Mouse (Mus musculus): ENCODE results near the gene Trim10. TPM values are rescaled to one million over a fixed set of nuclear protein-coding genes. Genes with fewer than 3 reads are reported as not detected.
"Not testable (repeated sequence)": the region's sequence is repeated elsewhere in the genome, so short reads cannot be mapped to it uniquely, and the experiment has no call there.

The Trim10 gene
- polyA plus RNA-seq (2015; fragmentation: Nextera tagmentation; extraction: Ambion mirVana), result 9.3 and 25.4 TPM in 2 replicates

DNA sequence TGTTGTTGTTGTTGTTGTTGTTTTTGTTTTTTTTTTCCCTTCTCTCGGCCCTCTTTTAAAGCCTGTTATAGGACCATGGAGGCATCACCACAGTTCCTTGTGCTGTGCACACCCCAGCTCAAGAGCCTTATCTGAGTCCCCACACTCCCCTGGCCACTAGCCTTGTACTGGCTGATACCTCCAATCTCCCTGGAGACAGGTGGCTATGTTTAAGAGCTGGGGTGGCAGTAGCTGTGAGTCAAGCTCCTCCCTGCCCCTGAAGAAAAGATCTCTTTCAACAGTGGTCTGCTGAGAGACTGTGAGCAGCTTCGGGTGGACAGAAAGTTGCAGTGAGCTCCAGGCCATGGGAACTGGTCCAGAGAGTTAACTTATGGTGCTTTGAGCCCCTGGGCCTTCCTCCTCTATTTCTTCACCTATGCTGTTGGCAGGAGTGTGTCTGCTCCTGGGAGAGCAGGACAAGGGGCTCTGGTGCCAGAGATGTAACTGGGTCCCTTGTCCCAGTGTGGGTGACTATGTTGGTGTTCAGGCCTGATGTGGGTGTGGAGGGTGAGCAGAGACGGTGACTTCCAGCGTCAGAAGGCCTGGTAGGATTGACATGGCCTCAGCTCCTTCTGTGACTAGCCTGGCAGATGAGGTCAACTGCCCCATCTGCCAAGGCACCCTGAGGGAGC, at the start of gene Trim10:
Trim10 (plus strand) TSS at position 291 of the 671 bp plus-strand sequence.
- H3K36me3 ChIP-seq, result no peaks in the 10 kb centered on the region

DNA sequence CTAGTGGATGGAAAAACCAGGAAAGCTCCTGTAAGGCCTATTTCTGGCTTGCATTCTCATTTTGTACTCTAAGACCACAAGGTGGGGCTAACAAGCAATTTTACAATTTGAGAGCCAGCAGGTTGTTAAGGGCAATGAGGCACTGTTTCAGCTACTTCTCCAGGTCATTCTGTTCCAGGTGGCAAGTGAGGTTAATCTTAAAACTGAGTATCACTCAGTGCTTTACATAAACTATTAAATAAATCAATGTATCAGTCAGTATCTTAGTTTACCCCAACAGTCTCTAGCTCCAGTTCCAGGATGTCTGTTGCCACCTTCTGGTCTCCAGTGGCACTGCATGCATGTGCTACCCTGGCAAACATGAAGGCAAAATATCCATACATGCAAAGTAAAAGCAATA, 45.4 kb upstream of the Trim10 start:
- Histone ChIP-seq H3K4me2 (no peak overlapping the region), H3K4me3 (replicated peaks) (no peak overlapping the region), H3K4me1 (no peaks in the 10 kb centered on the region), H3K9ac (no peak overlapping the region), H3K9me3 (no peaks in the 10 kb centered on the region), H3K27me3 (replicated peaks) (no peaks in the 10 kb centered on the region), H3K36me3 (no peaks in the 10 kb centered on the region), H3K27ac (no peak overlapping the region)
- peak; percentile 43; the same call in 1 of the 2 replicates for ATAC-seq (ENCODE audit: insufficient read depth, low FRiP score, low read depth)

More for the DNA sequence above, at the start of gene Trim10:
- H3K4me2 ChIP-seq, result no peak within 1 kb of the TSS
- H3K27ac ChIP-seq, result no peak within 1 kb of the TSS
- peaks cover 4% of the 10 kb centered on the region; the same call in 1 of the 2 replicates for H3K4me1 ChIP-seq
- H3K9ac ChIP-seq, result no peak within 1 kb of the TSS
- H3K9me3 ChIP-seq, result no peaks in the 10 kb centered on the region
- ATAC-seq (ENCODE audit: insufficient read depth, low FRiP score, low read depth), result peak; percentile 97
- 69% methylated on average over 4 of the region's 4 CpGs for WGBS
- H3K4me3 ChIP-seq (replicated peaks), result 0 out of 2 replicates have a peak within 1 kb of the TSS, but pooled peaks have one; percentile 12
- H3K27me3 ChIP-seq (replicated peaks), result peaks cover 15% of the 10 kb centered on the region; the same call in 1 of the 2 replicates

DNA sequence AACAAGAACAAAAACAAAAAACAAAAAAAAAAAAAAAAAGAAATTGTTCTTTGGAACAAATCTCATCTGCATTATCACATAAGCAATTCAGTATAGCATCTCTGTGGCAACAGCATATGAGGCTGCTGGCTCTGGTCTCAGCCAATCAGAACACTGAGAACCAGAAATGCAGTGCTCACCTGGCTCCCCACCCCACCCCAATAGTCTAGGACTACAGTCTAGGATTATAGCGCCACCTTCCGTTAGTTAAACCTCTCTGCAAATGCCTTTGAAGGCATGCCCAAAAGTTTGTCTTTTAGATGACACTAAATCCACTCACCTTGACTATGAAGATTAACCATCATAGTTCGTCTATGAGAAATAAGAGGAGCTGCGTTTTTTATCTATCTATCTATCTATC, 43.8 kb upstream of the Trim10 start:
- H3K36me3 ChIP-seq, result no peaks in the 10 kb centered on the region
- H3K9ac ChIP-seq, result no peak overlapping the region
- no peaks in the 10 kb centered on the region for H3K9me3 ChIP-seq
- H3K27ac ChIP-seq, result no peak overlapping the region
- no peaks in the 10 kb centered on the region for H3K4me1 ChIP-seq
- no peaks in the 10 kb centered on the region for H3K27me3 ChIP-seq (replicated peaks)
- H3K4me2 ChIP-seq, result no peak overlapping the region
- WGBS, result 16% methylated on average over 4 of the region's 4 CpGs
- ATAC-seq (ENCODE audit: insufficient read depth, low FRiP score, low read depth), result no peak; the same call in 1 of the 2 replicates
- no peak overlapping the region for H3K4me3 ChIP-seq (replicated peaks)

DNA sequence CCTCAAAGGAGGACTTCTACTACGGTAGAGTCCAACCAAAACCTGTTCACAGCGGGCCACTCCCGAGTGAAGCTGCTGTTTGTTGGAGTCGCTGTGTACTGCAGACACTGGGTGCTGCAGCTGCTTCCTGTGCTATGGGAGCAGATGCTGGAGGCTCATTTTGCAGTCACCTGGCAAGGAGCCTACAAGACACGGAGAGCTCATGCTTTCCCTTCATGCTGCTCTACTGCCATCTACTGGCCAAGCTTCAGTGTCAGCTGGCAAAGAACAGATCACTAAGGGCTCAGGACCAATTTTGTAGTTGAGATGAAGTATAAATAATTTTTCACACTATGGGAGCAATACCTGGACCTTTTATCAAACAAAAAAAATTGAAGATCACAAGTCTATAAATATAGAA, 43.4 kb upstream of the Trim10 start:
- not testable (repeated sequence) for H3K27ac ChIP-seq; H3K27me3 ChIP-seq (replicated peaks); H3K9me3 ChIP-seq; H3K9ac ChIP-seq; H3K4me3 ChIP-seq (replicated peaks); H3K4me2 ChIP-seq; H3K4me1 ChIP-seq; H3K36me3 ChIP-seq
- peak; percentile 76; the same call in 1 of the 2 replicates for ATAC-seq (ENCODE audit: insufficient read depth, low FRiP score, low read depth)
- WGBS, result 11% methylated on average over 5 of the region's 5 CpGs

DNA sequence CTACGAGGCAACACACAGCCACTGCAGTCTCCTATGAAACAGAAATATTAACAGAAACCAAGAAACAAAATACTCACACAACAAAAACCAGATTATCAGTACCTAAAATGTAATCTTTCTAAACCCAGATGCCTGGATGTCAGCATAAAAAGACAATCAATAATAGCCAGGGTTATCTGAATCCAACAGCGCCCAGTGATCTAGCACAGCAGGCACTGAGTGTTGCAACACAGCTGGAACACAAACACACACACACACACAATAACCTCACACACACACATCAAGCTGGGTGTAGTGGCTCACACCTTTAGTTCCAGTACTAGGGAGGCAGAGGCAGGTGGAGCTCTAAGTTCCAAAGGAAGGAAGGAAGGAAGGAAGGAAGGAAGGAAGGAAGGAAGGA, 40.9 kb upstream of the Trim10 start:
- 77% methylated on average over 2 of the region's 2 CpGs for WGBS
- Histone ChIP-seq H3K27ac (no peak overlapping the region), H3K4me3 (replicated peaks) (no peak overlapping the region), H3K4me1 (no peaks in the 10 kb centered on the region), H3K36me3 (no peaks in the 10 kb centered on the region), H3K4me2 (no peak overlapping the region), H3K9ac (no peak overlapping the region), H3K27me3 (replicated peaks) (no peaks in the 10 kb centered on the region), H3K9me3 (no peaks in the 10 kb centered on the region)
- no peak for ATAC-seq (ENCODE audit: insufficient read depth, low FRiP score, low read depth)

DNA sequence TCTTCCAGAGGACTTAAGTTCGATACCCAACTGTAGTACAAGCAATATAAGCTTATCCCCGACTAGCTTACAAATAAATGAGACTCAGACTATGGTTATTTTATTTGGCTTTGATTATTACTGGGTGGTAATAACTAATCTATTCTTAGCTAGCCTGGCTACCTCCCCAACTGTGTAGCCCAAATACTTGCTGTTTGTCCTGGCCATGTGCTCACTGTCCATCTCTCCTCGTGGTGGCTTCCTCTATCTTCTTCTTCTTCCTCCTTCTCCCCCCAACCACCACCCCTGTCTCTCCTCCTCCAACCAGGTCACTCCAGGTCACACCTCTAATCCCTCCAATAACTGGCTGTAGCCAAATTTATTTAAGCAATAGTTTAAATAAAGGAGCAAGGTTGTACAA, 38.9 kb upstream of the Trim10 start:
- H3K4me3 ChIP-seq (replicated peaks), result no peak overlapping the region
- no peaks in the 10 kb centered on the region for H3K27me3 ChIP-seq (replicated peaks)
- no peak for ATAC-seq (ENCODE audit: insufficient read depth, low FRiP score, low read depth)
- no peaks in the 10 kb centered on the region for H3K4me1 ChIP-seq
- H3K4me2 ChIP-seq, result no peak overlapping the region
- no peak overlapping the region for H3K27ac ChIP-seq
- H3K36me3 ChIP-seq, result no peaks in the 10 kb centered on the region
- H3K9ac ChIP-seq, result no peak overlapping the region
- WGBS, result 74% methylated on average over 3 of the region's 3 CpGs
- no peaks in the 10 kb centered on the region for H3K9me3 ChIP-seq

DNA sequence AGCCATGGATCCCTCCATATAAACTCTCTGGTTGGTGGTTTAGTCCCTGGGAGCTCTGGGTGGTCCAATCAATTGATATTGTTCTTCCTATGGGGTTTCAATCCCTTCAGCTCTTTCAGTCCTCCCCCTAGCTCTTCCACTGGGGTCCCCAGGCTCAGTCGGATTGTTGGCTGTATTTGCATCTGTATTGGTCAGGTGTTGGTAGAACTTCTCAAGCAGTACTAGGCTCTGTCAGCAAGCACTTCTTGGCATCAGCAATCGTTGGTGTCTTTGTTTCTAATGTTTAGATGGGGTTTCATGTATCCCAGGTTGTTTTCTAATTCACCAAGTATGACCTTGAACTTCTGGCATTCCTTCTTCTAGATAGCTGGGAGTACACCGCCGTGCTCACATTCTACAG, 36.7 kb upstream of the Trim10 start:
- H3K4me2 ChIP-seq, result no peak overlapping the region
- H3K9ac ChIP-seq, result no peak overlapping the region
- no peaks in the 10 kb centered on the region for H3K36me3 ChIP-seq
- peaks cover 10% of the 10 kb centered on the region for H3K4me1 ChIP-seq
- no peak for ATAC-seq (ENCODE audit: insufficient read depth, low FRiP score, low read depth)
- no peaks in the 10 kb centered on the region for H3K9me3 ChIP-seq
- no peak overlapping the region for H3K4me3 ChIP-seq (replicated peaks)
- no peaks in the 10 kb centered on the region for H3K27me3 ChIP-seq (replicated peaks)
- 51% methylated on average over 4 of the region's 4 CpGs for WGBS
- no peak overlapping the region for H3K27ac ChIP-seq

DNA sequence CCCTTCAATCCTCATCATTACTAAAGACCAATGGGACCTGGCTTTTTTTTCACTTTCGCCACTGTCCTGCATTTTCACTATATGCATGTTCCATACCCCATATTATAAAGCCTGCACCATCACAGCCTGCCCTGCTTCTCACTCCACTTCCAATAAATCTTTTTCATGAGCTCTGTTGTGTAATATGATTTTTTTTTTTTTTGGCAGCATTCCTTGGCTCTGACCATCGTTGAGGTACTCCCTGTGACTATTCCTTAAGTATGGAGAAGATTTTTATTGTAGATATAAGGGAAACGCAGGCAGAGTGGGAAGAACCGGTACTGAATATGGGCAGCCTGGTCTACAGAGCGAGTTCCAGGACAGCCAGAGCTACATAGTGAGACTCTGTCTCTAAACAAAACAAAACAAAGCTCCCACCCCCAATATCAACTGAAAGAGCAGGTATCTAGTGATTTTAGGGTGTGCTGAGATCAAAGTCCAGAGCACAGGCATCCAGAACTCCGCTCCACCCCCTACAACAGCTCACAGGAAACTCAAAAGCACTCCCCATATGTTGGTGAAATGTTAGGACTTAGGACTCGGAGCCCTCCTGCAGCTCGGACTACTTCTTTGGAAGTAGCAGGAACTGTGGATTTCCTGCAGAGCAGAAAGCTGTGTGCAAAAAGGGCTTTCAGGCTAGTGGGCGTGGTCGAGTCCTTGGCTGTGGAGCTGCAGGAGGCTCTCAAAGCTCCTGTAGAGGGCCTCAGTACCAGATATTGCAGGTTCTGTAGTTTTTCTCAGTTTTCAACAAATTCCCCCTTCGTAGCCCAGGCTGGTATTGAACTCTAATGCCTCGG, 33.6 kb upstream of the Trim10 start:
- Histone ChIP-seq H3K27me3 (replicated peaks) (no peaks in the 10 kb centered on the region), H3K4me1 (peaks cover 10% of the 10 kb centered on the region), H3K9ac (no peak overlapping the region), H3K9me3 (no peaks in the 10 kb centered on the region), H3K27ac (peak overlapping the region; percentile 92), H3K4me3 (replicated peaks) (peak overlapping the region; percentile 73), H3K4me2 (peak overlapping the region; percentile 69), H3K36me3 (no peaks in the 10 kb centered on the region)
- no peak for ATAC-seq (ENCODE audit: insufficient read depth, low FRiP score, low read depth)
- 31% methylated on average over 12 of the region's 12 CpGs for WGBS

DNA sequence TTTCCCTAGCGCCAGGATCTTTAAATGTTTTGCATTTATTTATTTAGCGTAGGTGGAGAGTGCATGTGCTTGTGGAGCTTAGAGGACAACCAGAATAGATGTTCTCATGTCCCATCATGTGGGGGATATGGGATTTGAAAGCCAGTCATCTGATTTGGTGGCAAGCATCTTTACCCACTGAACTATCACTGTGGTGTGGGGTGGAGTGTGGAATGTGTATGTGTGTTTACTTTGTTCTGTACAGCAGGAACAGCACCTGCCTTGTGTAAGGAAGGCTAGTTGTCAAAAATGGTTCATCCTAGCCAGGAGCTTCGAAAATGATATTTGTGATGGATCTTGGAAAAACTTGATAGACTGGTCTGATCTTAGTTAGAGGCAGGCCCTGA, 33.0 kb upstream of the Trim10 start:
- peak overlapping the region; percentile 92 for H3K27ac ChIP-seq
- H3K36me3 ChIP-seq, result no peaks in the 10 kb centered on the region
- H3K4me2 ChIP-seq, result peak overlapping the region; percentile 69
- H3K9me3 ChIP-seq, result no peaks in the 10 kb centered on the region
- peaks cover 10% of the 10 kb centered on the region for H3K4me1 ChIP-seq
- H3K9ac ChIP-seq, result peak overlapping the region; percentile 13; the same call in 1 of the 2 replicates
- ATAC-seq (ENCODE audit: insufficient read depth, low FRiP score, low read depth), result peak; percentile 2; the same call in 1 of the 2 replicates
- no peaks in the 10 kb centered on the region for H3K27me3 ChIP-seq (replicated peaks)
- WGBS, result 24% methylated on average over 3 of the region's 3 CpGs
- H3K4me3 ChIP-seq (replicated peaks), result peak overlapping the region; percentile 73

DNA sequence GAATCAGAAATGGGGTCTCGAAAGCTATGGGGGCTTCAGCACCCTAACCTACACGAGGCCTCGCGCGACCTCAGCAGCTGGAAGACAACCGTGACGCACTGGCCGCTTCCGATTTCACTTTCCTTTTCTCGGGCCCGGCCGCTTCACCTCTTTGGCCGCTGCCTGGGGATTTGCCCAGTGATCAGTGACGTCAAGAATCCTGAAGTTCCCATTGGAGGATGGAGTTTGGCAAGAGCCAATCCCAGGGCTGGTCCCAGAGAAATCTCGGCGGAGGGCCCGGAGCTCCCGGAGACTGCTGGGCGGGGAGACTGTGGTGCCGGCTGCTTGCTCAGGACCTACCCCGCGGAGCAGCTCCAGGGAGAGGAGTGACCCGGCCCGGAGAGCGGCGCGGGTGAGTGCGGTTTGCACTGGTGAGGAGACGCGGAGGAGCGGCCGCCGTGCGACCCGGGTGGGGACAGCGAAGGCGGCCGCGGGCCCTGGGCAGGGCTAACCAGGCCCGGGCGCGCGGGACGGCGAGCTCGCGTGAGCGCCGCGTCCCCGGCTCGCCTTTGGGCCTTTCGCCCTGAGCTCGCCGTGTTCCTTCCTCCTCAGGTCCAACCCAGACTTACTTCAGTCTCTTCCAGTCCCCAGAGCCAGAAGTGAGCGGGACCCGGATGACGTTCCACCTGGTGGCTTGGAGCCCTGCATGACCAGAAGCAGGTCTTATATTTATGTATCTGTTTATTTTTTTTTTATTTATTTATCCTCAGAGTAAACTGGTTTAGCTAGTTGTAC, 32.3 kb upstream of the Trim10 start, which contains the start of gene Trim26:
Trim26 (plus strand) TSS at position 261 of the 774 bp plus-strand sequence.
- peak; percentile 98 for ATAC-seq (ENCODE audit: insufficient read depth, low FRiP score, low read depth)

DNA sequence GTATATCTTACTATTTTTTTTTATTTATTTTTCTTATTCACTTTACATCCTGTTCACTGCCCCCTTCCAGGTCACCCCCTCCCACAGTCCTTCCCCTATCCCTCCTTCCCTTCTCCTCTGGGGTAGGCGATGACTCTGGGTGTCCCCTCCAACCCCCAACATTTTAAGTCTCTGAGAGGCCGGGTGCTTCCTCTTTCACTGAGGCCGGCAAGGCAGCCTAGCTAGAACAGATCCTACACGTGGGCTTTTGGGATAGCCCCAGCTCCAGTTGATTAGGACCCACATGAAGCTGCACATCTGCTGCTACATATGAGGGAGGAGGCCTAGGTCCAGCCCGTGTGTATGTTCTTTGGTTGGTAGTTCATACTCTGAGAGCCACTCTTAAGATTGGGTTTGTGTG, 30.4 kb upstream of the Trim10 start:
- no peak for ATAC-seq (ENCODE audit: insufficient read depth, low FRiP score, low read depth)

More for the DNA sequence above, 32.3 kb upstream of the Trim10 start, which contains the start of gene Trim26:
- H3K27ac ChIP-seq, result peak within 1 kb of the TSS; percentile 98
- no peaks in the 10 kb centered on the region for H3K36me3 ChIP-seq
- under 1% methylated on average over 58 of the region's 58 CpGs for WGBS
- peaks cover 10% of the 10 kb centered on the region for H3K4me1 ChIP-seq
- H3K4me2 ChIP-seq, result peak within 1 kb of the TSS; percentile 69
- H3K27me3 ChIP-seq (replicated peaks), result no peaks in the 10 kb centered on the region
- H3K9me3 ChIP-seq, result no peaks in the 10 kb centered on the region
- peak within 1 kb of the TSS; percentile 82 for H3K9ac ChIP-seq
- H3K4me3 ChIP-seq (replicated peaks), result peak within 1 kb of the TSS; percentile 73

More for the DNA sequence above, 30.4 kb upstream of the Trim10 start:
- no peak overlapping the region for H3K4me2 ChIP-seq
- H3K27me3 ChIP-seq (replicated peaks), result no peaks in the 10 kb centered on the region
- H3K4me3 ChIP-seq (replicated peaks), result no peak overlapping the region
- no peaks in the 10 kb centered on the region for H3K36me3 ChIP-seq
- no peaks in the 10 kb centered on the region for H3K9me3 ChIP-seq
- no peak overlapping the region for H3K9ac ChIP-seq
- no peak overlapping the region for H3K27ac ChIP-seq
- WGBS, result 71% methylated on average over 5 of the region's 5 CpGs
- peaks cover 10% of the 10 kb centered on the region for H3K4me1 ChIP-seq

All from stomach, embryonic 15.5 days (tissue).